ENCODE assay signal across 8 mouse cellular contexts in the genomic region with DNA sequence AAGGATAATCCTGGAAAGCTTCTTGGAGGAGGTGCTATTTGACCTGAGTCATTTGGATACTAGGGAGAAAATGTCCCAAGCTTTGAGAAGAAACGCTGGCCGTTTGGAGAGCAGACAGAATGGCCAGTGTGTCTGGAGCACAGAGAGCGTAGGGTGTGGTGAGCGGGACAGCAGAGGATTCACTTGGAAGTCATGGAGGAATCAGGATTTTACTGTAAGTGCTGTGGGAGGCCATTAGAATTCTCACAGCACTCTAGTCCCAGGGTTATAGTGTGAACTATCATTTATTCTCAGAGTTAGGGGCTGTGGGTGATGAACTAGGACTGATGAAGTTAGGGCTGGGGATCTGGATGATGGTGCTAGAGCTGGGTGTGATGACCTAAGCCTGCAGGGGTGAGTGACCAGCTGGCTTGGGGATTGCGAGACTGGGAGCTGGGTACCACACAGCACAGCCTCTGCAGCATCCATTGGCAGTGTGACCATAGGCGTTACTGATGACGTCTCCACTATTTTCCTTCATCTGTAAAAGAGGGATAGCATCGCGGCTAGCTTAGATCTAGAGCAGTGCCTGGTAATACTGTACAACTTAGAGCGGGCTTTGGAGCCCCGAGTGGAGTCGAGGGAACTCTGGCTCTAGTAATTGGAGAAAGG. TPM values are rescaled to one million over a fixed set of nuclear protein-coding genes. Genes with fewer than 3 reads are reported as not detected.
A peak's percentile ranks its signal among the peaks of the same experiment; 100 is the strongest.
DNase-seq lines count a peak whose midpoint lies in the region; ATAC-seq and TF ChIP-seq lines count a peak whose summit lies in the region.

No protein-coding gene starts in this region.

- 73% methylated on average over 12 of the region's 12 CpGs for whole genome bisulfite sequencing in lung, postnatal 0 days
- WGBS in embryonic facial prominence, embryonic 15.5 days: 68% methylated on average over 12 of the region's 12 CpGs
- WGBS in intestine, postnatal 0 days: 81% methylated on average over 12 of the region's 12 CpGs
- 87% methylated on average over 12 of the region's 12 CpGs for WGBS in neural tube, embryonic 15.5 days

- peak overlapping the region; percentile 58; the same call in 1 of the 2 replicates for H3K4me2 ChIP-seq in lung, postnatal 0 days (replicated peaks; ENCODE audit: low read depth, low read length)
- peak overlapping the region; percentile 69 for H3K4me2 ChIP-seq in embryonic facial prominence, embryonic 15.5 days (replicated peaks)
- no peak overlapping the region; the same call in 1 of the 2 replicates for H3K4me2 ChIP-seq in intestine, postnatal 0 days (replicated peaks; ENCODE audit: low read depth)
- H3K4me2 ChIP-seq in neural tube, embryonic 15.5 days: peak overlapping the region; percentile 71

- no peaks in the 10 kb centered on the region for H3K36me3 ChIP-seq in lung, postnatal 0 days (ENCODE audit: insufficient read depth, low read length)
- H3K36me3 ChIP-seq in embryonic facial prominence, embryonic 15.5 days: 0 out of 2 replicates have a peak, but pooled peaks cover 5% of the 10 kb centered on the region
- peaks cover 5% of the 10 kb centered on the region; the same call in 1 of the 2 replicates for H3K36me3 ChIP-seq in intestine, postnatal 0 days (ENCODE audit: control insufficient read depth, insufficient read depth)
- no peaks in the 10 kb centered on the region for H3K36me3 ChIP-seq in neural tube, embryonic 15.5 days

- H3K9me3 ChIP-seq in lung, postnatal 0 days (ENCODE audit: low read length): no peaks in the 10 kb centered on the region
- no peaks in the 10 kb centered on the region for H3K9me3 ChIP-seq in embryonic facial prominence, embryonic 15.5 days (replicated peaks)
- H3K9me3 ChIP-seq in intestine, postnatal 0 days (ENCODE audit: control insufficient read depth): no peaks in the 10 kb centered on the region
- H3K9me3 ChIP-seq in neural tube, embryonic 15.5 days (replicated peaks): no peaks in the 10 kb centered on the region

- no peaks in the 10 kb centered on the region for H3K27me3 ChIP-seq in lung, postnatal 0 days (replicated peaks; ENCODE audit: insufficient read depth, low read length)
- H3K27me3 ChIP-seq in embryonic facial prominence, embryonic 15.5 days: no peaks in the 10 kb centered on the region
- no peaks in the 10 kb centered on the region for H3K27me3 ChIP-seq in intestine, postnatal 0 days (replicated peaks; ENCODE audit: control insufficient read depth, insufficient read depth, low read length)
- no peaks in the 10 kb centered on the region for H3K27me3 ChIP-seq in neural tube, embryonic 15.5 days (replicated peaks)

- no peak for TF ChIP-seq EP300 in lung, postnatal 0 days (IDR thresholded peaks at IDR 0.05)

- peak overlapping the region; percentile 93 for H3K27ac ChIP-seq in lung, postnatal 0 days (ENCODE audit: low read length)
- peak overlapping the region; percentile 98 for H3K27ac ChIP-seq in embryonic facial prominence, embryonic 15.5 days (replicated peaks)
- peak overlapping the region; percentile 85 for H3K27ac ChIP-seq in intestine, postnatal 0 days (ENCODE audit: low read depth, low read length)
- peak overlapping the region; percentile 89 for H3K27ac ChIP-seq in neural tube, embryonic 15.5 days (replicated peaks)

- no peak overlapping the region for H3K9ac ChIP-seq in lung, postnatal 0 days (replicated peaks; ENCODE audit: low read depth)
- H3K9ac ChIP-seq in embryonic facial prominence, embryonic 15.5 days: no peak overlapping the region
- H3K9ac ChIP-seq in intestine, postnatal 0 days (ENCODE audit: low read depth, low read length): no peak overlapping the region
- no peak overlapping the region for H3K9ac ChIP-seq in neural tube, embryonic 15.5 days (replicated peaks)

- ATAC-seq in lung, postnatal 0 days: no peak
- ATAC-seq in embryonic facial prominence, embryonic 15.5 days (ENCODE audit: insufficient number of reproducible peaks, low FRiP score, low TSS enrichment, low read depth): no peak
- no peak for ATAC-seq in intestine, postnatal 0 days
- ATAC-seq in neural tube, embryonic 15.5 days (ENCODE audit: low FRiP score): no peak

- no peak for TF ChIP-seq CTCF in lung, postnatal 0 days (IDR thresholded peaks at IDR 0.05)
- TF ChIP-seq CTCF in intestine, postnatal 0 days (IDR thresholded peaks at IDR 0.05; ENCODE audit: low read depth): no peak

- H3K4me1 ChIP-seq in lung, postnatal 0 days (ENCODE audit: insufficient read depth, low read depth, low read length): peaks cover 25% of the 10 kb centered on the region
- peaks cover 62% of the 10 kb centered on the region for H3K4me1 ChIP-seq in embryonic facial prominence, embryonic 15.5 days
- peaks cover 8% of the 10 kb centered on the region; the same call in 1 of the 2 replicates for H3K4me1 ChIP-seq in intestine, postnatal 0 days (replicated peaks; ENCODE audit: control insufficient read depth, insufficient read depth, low read length)
- H3K4me1 ChIP-seq in neural tube, embryonic 15.5 days: peaks cover 29% of the 10 kb centered on the region

- no peak overlapping the region for H3K4me3 ChIP-seq in lung, postnatal 0 days (ENCODE audit: low read depth, low read length)
- H3K4me3 ChIP-seq in embryonic facial prominence, embryonic 15.5 days (replicated peaks): peak overlapping the region; percentile 50
- H3K4me3 ChIP-seq in intestine, postnatal 0 days (ENCODE audit: low read depth, low read length): no peak overlapping the region
- no peak overlapping the region for H3K4me3 ChIP-seq in neural tube, embryonic 15.5 days (replicated peaks)

- DNase-seq in lung, postnatal 0 days (ENCODE audit: low spot score): no peak
- DNase-seq in lung, postnatal 36 days: no peak
- DNase-seq in cerebellum, postnatal 10 days: no peak
- no peak for DNase-seq in adrenal gland, postnatal 10 days
- DNase-seq in gastrocnemius, postnatal 25 days: no peak

RNA-seq across cellular contexts. Expression of gene Emp3, which starts 0.9 kb away (rescaled TPM):
- 233 and 255 TPM in 2 replicates for polyA plus RNA-seq in lung, postnatal 0 days (2015; fragmentation: Nextera tagmentation; extraction: Ambion mirVana)
- 307 and 335 TPM in 2 replicates for polyA plus RNA-seq in embryonic facial prominence, embryonic 15.5 days (2015; fragmentation: Nextera tagmentation; extraction: Ambion mirVana)
- 82.4 and 83.3 TPM in 2 replicates for polyA plus RNA-seq in intestine, postnatal 0 days (2015; fragmentation: Nextera tagmentation; extraction: Ambion mirVana)
- polyA plus RNA-seq in neural tube, embryonic 15.5 days (2015; fragmentation: Nextera tagmentation; extraction: Ambion mirVana): 48.2 and 70.1 TPM in 2 replicates
- 100 to 1,000 TPM; 156 to 158 TPM for total RNA-seq in adrenal gland, postnatal 10 days (2021)
- total RNA-seq in gastrocnemius, postnatal 25 days (2021): 10 to 100 TPM; 13.2 to 17.0 TPM

RNA-seq across cellular contexts. Expression of gene Ccdc114, which starts 1.8 kb away (rescaled TPM):
- polyA plus RNA-seq in lung, postnatal 0 days (2015; fragmentation: Nextera tagmentation; extraction: Ambion mirVana): 8.9 and 11.2 TPM in 2 replicates
- 5.7 and 9.8 TPM in 2 replicates for polyA plus RNA-seq in embryonic facial prominence, embryonic 15.5 days (2015; fragmentation: Nextera tagmentation; extraction: Ambion mirVana)
- 2.9 and 3.3 TPM in 2 replicates for polyA plus RNA-seq in intestine, postnatal 0 days (2015; fragmentation: Nextera tagmentation; extraction: Ambion mirVana)
- polyA plus RNA-seq in neural tube, embryonic 15.5 days (2015; fragmentation: Nextera tagmentation; extraction: Ambion mirVana): 5.9 and 6.2 TPM in 2 replicates
- 1 to 10 TPM; 6.1 to 7.2 TPM for total RNA-seq in adrenal gland, postnatal 10 days (2021)
- total RNA-seq in gastrocnemius, postnatal 25 days (2021): under 1 TPM; 0.46 to 0.67 TPM

RNA-seq across cellular contexts. Expression of gene Tmem143, which starts 25.3 kb away (rescaled TPM):
- polyA plus RNA-seq in lung, postnatal 0 days (2015; fragmentation: Nextera tagmentation; extraction: Ambion mirVana): 3.9 and 4.1 TPM in 2 replicates
- polyA plus RNA-seq in embryonic facial prominence, embryonic 15.5 days (2015; fragmentation: Nextera tagmentation; extraction: Ambion mirVana): 4.9 and 5.0 TPM in 2 replicates
- polyA plus RNA-seq in intestine, postnatal 0 days (2015; fragmentation: Nextera tagmentation; extraction: Ambion mirVana): 6.8 and 7.4 TPM in 2 replicates
- polyA plus RNA-seq in neural tube, embryonic 15.5 days (2015; fragmentation: Nextera tagmentation; extraction: Ambion mirVana): 7.5 and 7.8 TPM in 2 replicates
- total RNA-seq in adrenal gland, postnatal 10 days (2021): 10 to 100 TPM; 85.8 to 88.1 TPM
- 10 to 100 TPM; 53.2 to 62.5 TPM for total RNA-seq in gastrocnemius, postnatal 25 days (2021)

RNA-seq across cellular contexts. Expression of gene Syngr4, which starts 25.6 kb away (rescaled TPM):
- 0.14 and 0.23 TPM in 2 replicates for polyA plus RNA-seq in lung, postnatal 0 days (2015; fragmentation: Nextera tagmentation; extraction: Ambion mirVana)
- polyA plus RNA-seq in embryonic facial prominence, embryonic 15.5 days (2015; fragmentation: Nextera tagmentation; extraction: Ambion mirVana): 0.40 and 0.77 TPM in 2 replicates
- 0.72 and 0.75 TPM in 2 replicates for polyA plus RNA-seq in intestine, postnatal 0 days (2015; fragmentation: Nextera tagmentation; extraction: Ambion mirVana)
- polyA plus RNA-seq in neural tube, embryonic 15.5 days (2015; fragmentation: Nextera tagmentation; extraction: Ambion mirVana): 0.37 and 0.52 TPM in 2 replicates
- total RNA-seq in adrenal gland, postnatal 10 days (2021): under 1 TPM in 1 of 2 experiments, not detected in 1; 0.30 TPM
- total RNA-seq in gastrocnemius, postnatal 25 days (2021): not detected

RNA-seq across cellular contexts. Expression of gene Grin2d, which starts 43.9 kb away (rescaled TPM):
- 0.62 and 0.75 TPM in 2 replicates for polyA plus RNA-seq in lung, postnatal 0 days (2015; fragmentation: Nextera tagmentation; extraction: Ambion mirVana)
- polyA plus RNA-seq in embryonic facial prominence, embryonic 15.5 days (2015; fragmentation: Nextera tagmentation; extraction: Ambion mirVana): 0.67 and 0.79 TPM in 2 replicates
- 0.66 and 1.1 TPM in 2 replicates for polyA plus RNA-seq in intestine, postnatal 0 days (2015; fragmentation: Nextera tagmentation; extraction: Ambion mirVana)
- polyA plus RNA-seq in neural tube, embryonic 15.5 days (2015; fragmentation: Nextera tagmentation; extraction: Ambion mirVana): 3.2 and 4.2 TPM in 2 replicates
- total RNA-seq in adrenal gland, postnatal 10 days (2021): 1 to 10 TPM in 1 of 2 experiments, under 1 TPM in 1; 0.72 to 1.2 TPM
- total RNA-seq in gastrocnemius, postnatal 25 days (2021): under 1 TPM; 0.32 to 0.46 TPM
